In the genomic region with DNA sequence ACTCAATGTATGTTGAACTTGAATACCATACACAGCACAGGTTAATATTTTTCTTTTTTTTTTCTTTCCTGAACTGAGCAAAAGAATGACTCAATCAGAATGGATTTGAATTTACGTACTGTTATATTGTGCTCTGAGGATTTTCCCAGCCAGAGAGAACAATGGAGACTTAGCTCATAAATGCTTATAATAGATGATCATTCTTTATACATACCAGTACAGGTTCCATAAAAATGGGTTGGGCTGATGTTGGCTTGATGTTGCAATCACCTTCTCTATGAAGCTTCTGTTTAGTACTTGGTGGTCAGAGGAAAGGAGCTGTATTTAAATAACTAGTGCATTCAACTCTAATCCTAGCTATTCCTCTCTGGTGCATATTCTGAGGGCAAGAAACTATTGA, we compare ENCODE assay signal across 31 mouse cellular contexts.
"Had no signal": no experiment of that assay in that cellular context is flagged by ENCODE, and none has a peak within 500 bp of the region (broad histone marks: within the 10 kb centered on the region; RNA-seq: fewer than 3 reads in every experiment).

No protein-coding gene starts in this region.

- H3K4me2 ChIP-seq: limb, embryonic 12.5 days; limb, embryonic 13.5 days; limb, embryonic 15.5 days; liver, embryonic 11.5 days; liver, embryonic 12.5 days; liver, embryonic 13.5 days; liver, embryonic 15.5 days; lung, embryonic 14.5 days; lung, embryonic 15.5 days; midbrain, embryonic 11.5 days; midbrain, embryonic 12.5 days; midbrain, embryonic 15.5 days; neural tube, embryonic 12.5 days; neural tube, embryonic 13.5 days had no signal

- ATAC-seq: liver, embryonic 12.5 days; liver, postnatal 0 days; midbrain, embryonic 15.5 days; midbrain, embryonic 16.5 days had no signal

- H3K9me3 ChIP-seq: limb, embryonic 10.5 days; limb, embryonic 13.5 days; limb, embryonic 15.5 days; liver, embryonic 12.5 days; liver, embryonic 13.5 days; liver, embryonic 15.5 days; lung, embryonic 15.5 days; midbrain, embryonic 10.5 days; midbrain, embryonic 12.5 days; midbrain, embryonic 15.5 days; neural tube, embryonic 12.5 days; neural tube, embryonic 13.5 days had no signal

- DNase-seq: left cerebral cortex, postnatal 4 days; liver; liver, embryonic 13.5 days; liver, postnatal 0 days; lung, adult 18-20 months; lung, adult 2 months; lung, embryonic 14.5 days; lung, postnatal 10 days; lung, postnatal 14 days; lung, postnatal 36 days; lung, postnatal 4 days; midbrain, embryonic 14.5 days had no signal

- H3K4me1 ChIP-seq: limb, embryonic 10.5 days; limb, embryonic 12.5 days; limb, embryonic 15.5 days; liver, embryonic 12.5 days; liver, embryonic 13.5 days; liver, embryonic 15.5 days; megakaryocyte, embryonic 14.5 days; midbrain, embryonic 12.5 days; neural tube, embryonic 12.5 days had no signal

- H3K27me3 ChIP-seq: limb, embryonic 12.5 days; limb, embryonic 13.5 days; limb, embryonic 15.5 days; liver, embryonic 12.5 days; liver, embryonic 13.5 days; liver, embryonic 15.5 days; lung, embryonic 15.5 days; megakaryocyte, embryonic 14.5 days; midbrain, embryonic 12.5 days; midbrain, embryonic 15.5 days; neural tube, embryonic 12.5 days; neural tube, embryonic 13.5 days had no signal

- H3K4me3 ChIP-seq: limb, embryonic 10.5 days; limb, embryonic 12.5 days; limb, embryonic 13.5 days; limb, embryonic 15.5 days; liver, embryonic 12.5 days; liver, embryonic 13.5 days; liver, embryonic 15.5 days; lung, embryonic 15.5 days; megakaryocyte, embryonic 14.5 days; midbrain, embryonic 10.5 days; midbrain, embryonic 12.5 days; midbrain, embryonic 15.5 days; myocyte; neural tube, embryonic 12.5 days; neural tube, embryonic 13.5 days had no signal

- H3K9ac ChIP-seq: limb, embryonic 12.5 days; limb, embryonic 13.5 days; limb, embryonic 15.5 days; liver, embryonic 12.5 days; liver, embryonic 13.5 days; liver, embryonic 14.5 days; liver, embryonic 15.5 days; liver, postnatal 0 days; lung, embryonic 14.5 days; lung, embryonic 15.5 days; midbrain, embryonic 12.5 days; midbrain, embryonic 15.5 days; neural tube, embryonic 12.5 days; neural tube, embryonic 13.5 days had no signal

- H3K27ac ChIP-seq: limb, embryonic 10.5 days; limb, embryonic 12.5 days; limb, embryonic 13.5 days; limb, embryonic 15.5 days; liver, embryonic 12.5 days; liver, embryonic 13.5 days; liver, embryonic 14.5 days; liver, embryonic 15.5 days; lung, embryonic 15.5 days; macrophage; midbrain, embryonic 10.5 days; midbrain, embryonic 12.5 days; midbrain, embryonic 15.5 days; neural tube, embryonic 12.5 days; neural tube, embryonic 13.5 days had no signal

- H3K36me3 ChIP-seq: limb, embryonic 10.5 days; limb, embryonic 12.5 days; limb, embryonic 13.5 days; limb, embryonic 15.5 days; liver, embryonic 12.5 days; liver, embryonic 13.5 days; liver, embryonic 15.5 days; lung, embryonic 15.5 days; midbrain, embryonic 10.5 days; midbrain, embryonic 12.5 days; midbrain, embryonic 15.5 days; neural tube, embryonic 12.5 days; neural tube, embryonic 13.5 days had no signal
